Mouse (Mus musculus) hindbrain, embryonic 16.5 days (tissue): ENCODE data around the gene Zfp791. TPM values are rescaled to one million over a fixed set of nuclear protein-coding genes. Genes with fewer than 3 reads are reported as not detected.
"Not testable (repeated sequence)": the region's sequence is repeated elsewhere in the genome, so short reads cannot be mapped to it uniquely, and the experiment has no call there.

Experiments used
- ATAC-seq: fragments of 200-750 bp; cut with Nextera tagmentation; 2 replicates; pipeline ENCODE4 v1.8.0; 2017; ENCODE audit warnings: moderate TSS enrichment, moderate library complexity
- H3K27ac ChIP-seq: fragments of 300-500 bp; sonication (generic); 2 replicates; pipeline ENCODE4 v1.5.1; 2014; ENCODE audit warnings: low read depth, mild to moderate bottlenecking, control low read depth, low read length, moderate library complexity
- H3K27me3 ChIP-seq: fragments of 300-500 bp; sonication (generic); replicated peaks from 2 replicates; pipeline ENCODE4 v1.6.1; 2014; ENCODE audit warnings: low read length; ENCODE audit not compliant: control insufficient read depth, insufficient read depth
- H3K36me3 ChIP-seq: fragments of 300-500 bp; sonication (generic); 2 replicates; pipeline ENCODE4 v1.6.1; 2014; ENCODE audit warnings: mild to moderate bottlenecking, low read length, moderate library complexity, mixed read lengths; ENCODE audit not compliant: control insufficient read depth, insufficient read depth
- H3K4me1 ChIP-seq: fragments of 300-500 bp; sonication (generic); 2 replicates; pipeline ENCODE4 v1.6.1; 2014; ENCODE audit warnings: low read depth, low read length; ENCODE audit not compliant: control insufficient read depth, insufficient read depth
- H3K4me2 ChIP-seq: fragments of 300-500 bp; sonication (generic); 2 replicates; pipeline ENCODE4 v1.6.1; 2014; ENCODE audit warnings: mild to moderate bottlenecking, low read length, control low read depth, moderate library complexity
- H3K4me3 ChIP-seq: fragments of 300-500 bp; sonication (generic); 2 replicates; pipeline ENCODE4 v1.5.1; 2014; ENCODE audit warnings: mild to moderate bottlenecking, low read length, control low read depth, moderate library complexity
- H3K9ac ChIP-seq: fragments of 300-500 bp; sonication (generic); 2 replicates; pipeline ENCODE4 v1.6.1; 2014; ENCODE audit warnings: low read depth, mild to moderate bottlenecking, control low read depth, low read length, moderate library complexity
- H3K9me3 ChIP-seq: fragments of 300-500 bp; sonication (generic); 2 replicates; pipeline ENCODE4 v1.6.1; 2014; ENCODE audit warnings: mild to moderate bottlenecking, low read length, moderate library complexity; ENCODE audit not compliant: control insufficient read depth
- WGBS: fragments of 180-500 bp; shearing (Covaris S2); extraction: QIAGEN DNeasy Blood & Tissue Kit; methylation state at CpG from one replicate; pipeline ENCODE4 v1.1.7; 2014; 5-methylcytosine and 5-hydroxymethylcytosine counted together
- polyA plus RNA-seq: library from polyadenylated mRNA; unstranded; fragments of >200 nt; fragmentation: Nextera tagmentation; extraction: Ambion mirVana; gene quantifications from 2 replicates; pipeline ENCODE4 v1.2.1, GENCODE M21; 2015

Zfp791 gene
- 4.3 and 4.6 TPM in 2 replicates for polyA plus RNA-seq

DNA sequence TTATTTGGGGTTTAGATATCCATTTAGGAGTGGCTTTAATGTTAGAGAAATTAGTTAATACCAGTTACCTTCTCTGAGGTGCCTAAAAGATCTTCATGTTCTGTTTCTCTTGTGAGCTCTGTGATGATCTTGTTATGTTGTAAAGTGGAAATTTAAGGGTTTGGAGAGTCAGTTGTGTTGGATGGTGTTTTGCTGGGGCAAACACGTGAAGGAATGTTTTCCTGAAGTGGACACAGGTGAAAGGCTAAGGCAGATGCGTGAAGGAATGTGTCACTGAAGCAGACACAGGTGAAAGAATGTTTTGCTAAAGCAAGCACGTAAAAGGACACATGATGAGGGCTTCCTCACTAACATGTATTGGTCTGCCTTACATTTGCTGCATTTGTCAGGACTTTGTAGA, at the start of gene Zfp791:
TSS of gene Zfp791 (minus strand) at position 101 of the 400 bp plus-strand sequence.
- Histone ChIP-seq H3K4me1 (peaks cover 5% of the 10 kb centered on the region), H3K4me2 (no peak within 1 kb of the TSS), H3K27ac (no peak within 1 kb of the TSS), H3K9me3 (no peaks in the 10 kb centered on the region), H3K4me3 (no peak within 1 kb of the TSS), H3K27me3 (no peaks in the 10 kb centered on the region; the same call in 1 of the 2 replicates), H3K36me3 (no peaks in the 10 kb centered on the region), H3K9ac (no peak within 1 kb of the TSS)
- no peak for ATAC-seq
- 76% methylated on average over 3 of the region's 3 CpGs for WGBS

GRCm38 (mm10) chr8:85171291-85171690, 48.4 kb upstream of the Zfp791 start:
- 28% methylated on average over 14 of the region's 14 CpGs for WGBS
- Histone ChIP-seq H3K4me2 (no peak overlapping the region), H3K27me3 (no peaks in the 10 kb centered on the region), H3K27ac (no peak overlapping the region), H3K9ac (no peak overlapping the region), H3K4me1 (no peaks in the 10 kb centered on the region), H3K4me3 (no peak overlapping the region), H3K36me3 (no peaks in the 10 kb centered on the region), H3K9me3 (no peaks in the 10 kb centered on the region; the same call in 1 of the 2 replicates)
- ATAC-seq, result no peak

DNA sequence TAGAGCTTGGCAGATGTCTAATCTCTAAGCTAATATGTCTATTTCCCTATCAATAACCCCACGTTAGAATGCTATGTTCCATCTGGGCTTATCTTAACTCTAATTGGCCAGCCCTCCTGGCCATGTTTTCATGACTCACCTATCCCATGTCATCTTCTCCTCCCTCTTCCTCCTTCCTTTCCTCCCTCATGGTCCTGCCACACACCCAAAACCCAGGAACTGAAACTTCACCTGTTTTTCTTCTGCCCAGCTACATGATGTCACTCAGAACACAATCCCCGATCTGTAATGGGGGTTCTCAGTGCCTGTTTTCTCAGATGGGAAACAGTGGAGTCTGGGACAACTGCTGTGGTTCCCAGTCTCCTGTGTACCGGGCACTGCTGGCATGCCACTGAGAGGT, 28.7 kb upstream of the Zfp791 start, which contains the start of gene Cks1brt:
TSS of gene Cks1brt (plus strand) at position 301 of the 400 bp plus-strand sequence.
- Histone ChIP-seq H3K27me3 (no peaks in the 10 kb centered on the region), H3K4me2 (no peak within 1 kb of the TSS), H3K4me3 (no peak within 1 kb of the TSS), H3K9ac (no peak within 1 kb of the TSS), H3K27ac (no peak within 1 kb of the TSS), H3K36me3 (no peaks in the 10 kb centered on the region), H3K9me3 (peaks cover 14% of the 10 kb centered on the region), H3K4me1 (no peaks in the 10 kb centered on the region)
- 93% methylated on average over 3 of the region's 3 CpGs for WGBS
- ATAC-seq, result no peak

- Histone ChIP-seq H3K27ac (no peak overlapping the region), H3K36me3 (no peaks in the 10 kb centered on the region), H3K27me3 (no peaks in the 10 kb centered on the region), H3K4me2 (no peak overlapping the region), H3K9me3 (0 out of 2 replicates have a peak, but pooled peaks cover 2% of the 10 kb centered on the region), H3K4me3 (no peak overlapping the region), H3K4me1 (no peaks in the 10 kb centered on the region), H3K9ac (no peak overlapping the region)
- WGBS, result 92% methylated on average over 4 of the region's 4 CpGs
- ATAC-seq, result no peak
Measured at GRCm38 (mm10) chr8:85142516-85142915, 19.6 kb upstream of the Zfp791 start.

DNA sequence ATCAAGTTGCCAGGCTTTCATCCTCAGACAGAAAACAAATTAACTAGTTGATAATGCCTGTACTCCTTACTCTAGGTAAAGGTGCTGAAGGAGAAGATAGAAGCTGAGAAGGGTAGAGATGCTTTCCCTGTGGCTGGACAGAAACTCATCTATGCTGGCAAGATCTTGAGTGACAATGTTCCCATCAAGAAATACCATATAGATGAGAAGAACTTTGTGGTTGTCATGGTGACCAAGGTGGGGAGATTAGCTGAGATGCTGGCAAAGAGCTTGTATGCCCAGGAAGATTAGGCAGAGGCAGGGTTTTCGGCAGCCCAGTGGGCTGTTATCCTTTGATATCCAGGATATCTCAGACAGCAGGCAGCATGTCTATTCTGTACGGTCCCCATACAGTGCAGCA, 12.8 kb upstream of the Zfp791 start:
- H3K27me3 ChIP-seq, H3K4me3 ChIP-seq, ATAC-seq, H3K9ac ChIP-seq, H3K9me3 ChIP-seq, H3K36me3 ChIP-seq, H3K27ac ChIP-seq, H3K4me1 ChIP-seq, H3K4me2 ChIP-seq: not testable (repeated sequence)
- 89% methylated on average over 2 of the region's 2 CpGs for WGBS

GRCm38 (mm10) chr8:85132335-85132734, 9.4 kb upstream of the Zfp791 start:
- no peaks in the 10 kb centered on the region for H3K4me1 ChIP-seq
- no peak overlapping the region for H3K9ac ChIP-seq
- H3K4me3 ChIP-seq, result no peak overlapping the region
- H3K4me2 ChIP-seq, result no peak overlapping the region
- H3K27ac ChIP-seq, result no peak overlapping the region
- WGBS, result 90% methylated on average over 1 of the region's 1 CpGs
- no peaks in the 10 kb centered on the region for H3K36me3 ChIP-seq
- no peaks in the 10 kb centered on the region for H3K9me3 ChIP-seq
- H3K27me3 ChIP-seq, result no peaks in the 10 kb centered on the region
- no peak for ATAC-seq

DNA sequence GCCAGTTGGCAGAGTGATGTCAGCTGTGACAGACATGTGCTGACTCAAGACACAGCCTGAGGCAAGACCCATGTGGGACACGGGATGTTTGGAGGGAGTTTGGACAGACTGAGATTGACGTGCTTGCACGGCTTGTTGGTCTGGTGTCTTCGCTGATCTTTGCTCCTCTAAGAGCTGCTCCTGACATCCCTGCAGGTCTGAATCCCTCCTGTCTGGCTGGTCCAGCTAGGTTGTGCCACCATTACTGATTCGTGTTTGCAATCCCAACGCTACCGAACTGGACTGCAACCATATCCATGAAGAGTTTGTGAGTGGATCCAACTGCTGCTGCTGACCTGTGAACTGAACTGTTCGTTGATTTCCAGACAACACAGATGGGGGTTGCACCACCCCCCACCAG, 796 bp upstream of the Zfp791 start:
- Histone ChIP-seq H3K27ac (no peak overlapping the region), H3K9me3 (no peaks in the 10 kb centered on the region), H3K27me3 (no peaks in the 10 kb centered on the region; the same call in 1 of the 2 replicates), H3K4me3 (no peak overlapping the region), H3K4me1 (peaks cover 4% of the 10 kb centered on the region), H3K9ac (no peak overlapping the region), H3K36me3 (no peaks in the 10 kb centered on the region), H3K4me2 (no peak overlapping the region)
- 90% methylated on average over 8 of the region's 8 CpGs for WGBS
- no peak for ATAC-seq

GRCm38 (mm10) chr8:85120251-85120650, 2.6 kb downstream of the Zfp791 start:
- not testable (repeated sequence) for H3K4me2 ChIP-seq, H3K9me3 ChIP-seq, H3K36me3 ChIP-seq, H3K9ac ChIP-seq, H3K4me1 ChIP-seq, H3K4me3 ChIP-seq, H3K27me3 ChIP-seq, H3K27ac ChIP-seq
- WGBS, result 79% methylated on average over 5 of the region's 5 CpGs
- 0 out of 2 replicates have a peak, but pooled peaks have one; percentile 19 for ATAC-seq

- ATAC-seq, result peak; percentile 94
- peak overlapping the region; percentile 60 for H3K4me3 ChIP-seq
- H3K4me1 ChIP-seq, result peaks cover 5% of the 10 kb centered on the region
- no peaks in the 10 kb centered on the region; the same call in 1 of the 2 replicates for H3K27me3 ChIP-seq
- peak overlapping the region; percentile 77 for H3K4me2 ChIP-seq
- H3K9ac ChIP-seq, result peak overlapping the region; percentile 75
- no peaks in the 10 kb centered on the region for H3K9me3 ChIP-seq
- H3K36me3 ChIP-seq, result no peaks in the 10 kb centered on the region
- 7% methylated on average over 37 of the region's 37 CpGs for WGBS
- peak overlapping the region; percentile 63 for H3K27ac ChIP-seq
Measured at GRCm38 (mm10) chr8:85119052-85119981, 3.6 kb downstream of the Zfp791 start.
